Mouse (Mus musculus): ENCODE results near the gene Jade2. TPM values are rescaled to one million over a fixed set of nuclear protein-coding genes. Genes with fewer than 3 reads are reported as not detected.

Jade2 gene
- polyA plus RNA-seq, 1 experiment from 2014 or later = 0.31 TPM

GRCm38 (mm10) chr11:51824867-51825424, 32.5 kb downstream of the Jade2 start:
- Histone ChIP-seq H3K4me3 (replicated peaks) (no peak overlapping the region), H3K9me3 (no peaks in the 10 kb centered on the region), H3K27me3 (no peaks in the 10 kb centered on the region), H3K27ac (no peak overlapping the region), H3K9ac (replicated peaks) (no peak overlapping the region), H3K4me1 (replicated peaks) (peaks cover 14% of the 10 kb centered on the region), H3K4me2 (replicated peaks) (no peak overlapping the region), H3K36me3 (no peaks in the 10 kb centered on the region)
- ATAC-seq = no peak
- WGBS = 92% methylated on average over 19 of the region's 19 CpGs

GRCm38 (mm10) chr11:51823963-51824753, 33.3 kb downstream of the Jade2 start:
- no peak overlapping the region for H3K4me2 ChIP-seq (replicated peaks)
- no peak overlapping the region for H3K27ac ChIP-seq
- H3K4me3 ChIP-seq (replicated peaks) = no peak overlapping the region
- 87% methylated on average over 3 of the region's 3 CpGs for WGBS
- H3K27me3 ChIP-seq = no peaks in the 10 kb centered on the region
- peak; percentile 40; the same call in 1 of the 2 replicates for ATAC-seq
- H3K9ac ChIP-seq (replicated peaks) = no peak overlapping the region
- no peaks in the 10 kb centered on the region for H3K9me3 ChIP-seq
- H3K4me1 ChIP-seq (replicated peaks) = peaks cover 14% of the 10 kb centered on the region
- no peaks in the 10 kb centered on the region for H3K36me3 ChIP-seq

GRCm38 (mm10) chr11:51823271-51823670, 34.2 kb downstream of the Jade2 start:
- Histone ChIP-seq H3K4me2 (replicated peaks) (no peak overlapping the region), H3K4me1 (replicated peaks) (peaks cover 14% of the 10 kb centered on the region), H3K36me3 (no peaks in the 10 kb centered on the region), H3K9ac (replicated peaks) (no peak overlapping the region), H3K27ac (no peak overlapping the region), H3K4me3 (replicated peaks) (no peak overlapping the region), H3K27me3 (no peaks in the 10 kb centered on the region), H3K9me3 (no peaks in the 10 kb centered on the region)
- ATAC-seq = no peak
- 30% methylated on average over 11 of the region's 11 CpGs for WGBS

GRCm38 (mm10) chr11:51822736-51823135, 34.7 kb downstream of the Jade2 start:
- Histone ChIP-seq H3K4me1 (replicated peaks) (peaks cover 14% of the 10 kb centered on the region), H3K36me3 (no peaks in the 10 kb centered on the region), H3K9me3 (no peaks in the 10 kb centered on the region), H3K27me3 (no peaks in the 10 kb centered on the region), H3K4me3 (replicated peaks) (no peak overlapping the region), H3K27ac (no peak overlapping the region), H3K4me2 (replicated peaks) (no peak overlapping the region), H3K9ac (replicated peaks) (no peak overlapping the region)
- WGBS = 33% methylated on average over 4 of the region's 4 CpGs
- ATAC-seq = no peak

- WGBS = 39% methylated on average over 11 of the region's 11 CpGs
- H3K27ac ChIP-seq = no peak overlapping the region
- ATAC-seq = no peak
Observed at GRCm38 (mm10) chr11:51820861-51821260, 36.6 kb downstream of the Jade2 start.

GRCm38 (mm10) chr11:51819964-51820363, 37.5 kb downstream of the Jade2 start:
- Histone ChIP-seq H3K27me3 (no peaks in the 10 kb centered on the region), H3K4me1 (replicated peaks) (peaks cover 14% of the 10 kb centered on the region), H3K36me3 (no peaks in the 10 kb centered on the region), H3K27ac (no peak overlapping the region), H3K4me2 (replicated peaks) (no peak overlapping the region), H3K9me3 (no peaks in the 10 kb centered on the region), H3K4me3 (replicated peaks) (no peak overlapping the region), H3K9ac (replicated peaks) (no peak overlapping the region)
- 76% methylated on average over 3 of the region's 3 CpGs for WGBS
- no peak for ATAC-seq

More at GRCm38 (mm10) chr11:51820861-51821260, 36.6 kb downstream of the Jade2 start:
- H3K27me3 ChIP-seq = no peaks in the 10 kb centered on the region
- no peaks in the 10 kb centered on the region for H3K9me3 ChIP-seq
- no peak overlapping the region for H3K4me2 ChIP-seq (replicated peaks)
- no peak overlapping the region for H3K4me3 ChIP-seq (replicated peaks)
- no peaks in the 10 kb centered on the region for H3K36me3 ChIP-seq
- peaks cover 14% of the 10 kb centered on the region for H3K4me1 ChIP-seq (replicated peaks)
- H3K9ac ChIP-seq (replicated peaks) = no peak overlapping the region

- H3K4me1 ChIP-seq (replicated peaks) = peaks cover 14% of the 10 kb centered on the region
- no peaks in the 10 kb centered on the region for H3K9me3 ChIP-seq
- 81% methylated on average over 4 of the region's 4 CpGs for WGBS
- H3K27ac ChIP-seq = no peak overlapping the region
- H3K27me3 ChIP-seq = no peaks in the 10 kb centered on the region
- H3K4me3 ChIP-seq (replicated peaks) = no peak overlapping the region
- H3K36me3 ChIP-seq = no peaks in the 10 kb centered on the region
- H3K9ac ChIP-seq (replicated peaks) = no peak overlapping the region
- ATAC-seq = no peak
- H3K4me2 ChIP-seq (replicated peaks) = no peak overlapping the region
Observed at GRCm38 (mm10) chr11:51818837-51819236, 38.6 kb downstream of the Jade2 start.

- no peaks in the 10 kb centered on the region for H3K9me3 ChIP-seq
- no peaks in the 10 kb centered on the region for H3K27me3 ChIP-seq
- 41% methylated on average over 6 of the region's 6 CpGs for WGBS
- H3K27ac ChIP-seq = no peak overlapping the region
- peaks cover 6% of the 10 kb centered on the region for H3K4me1 ChIP-seq (replicated peaks)
- no peaks in the 10 kb centered on the region for H3K36me3 ChIP-seq
- no peak overlapping the region for H3K4me3 ChIP-seq (replicated peaks)
- ATAC-seq = peak; percentile 35; the same call in 1 of the 2 replicates
- no peak overlapping the region for H3K4me2 ChIP-seq (replicated peaks)
- no peak overlapping the region for H3K9ac ChIP-seq (replicated peaks)
Observed at GRCm38 (mm10) chr11:51817756-51818155, 39.7 kb downstream of the Jade2 start.

GRCm38 (mm10) chr11:51812022-51812546, 45.4 kb downstream of the Jade2 start:
- no peak overlapping the region for H3K27ac ChIP-seq
- ATAC-seq = no peak

GRCm38 (mm10) chr11:51811230-51811629, 46.2 kb downstream of the Jade2 start:
- no peak for ATAC-seq
- 85% methylated on average over 4 of the region's 4 CpGs for WGBS
- no peak overlapping the region for H3K27ac ChIP-seq
- H3K9ac ChIP-seq (replicated peaks) = no peak overlapping the region
- no peaks in the 10 kb centered on the region for H3K36me3 ChIP-seq
- no peak overlapping the region for H3K4me3 ChIP-seq (replicated peaks)
- H3K27me3 ChIP-seq = no peaks in the 10 kb centered on the region
- H3K4me2 ChIP-seq (replicated peaks) = no peak overlapping the region
- no peaks in the 10 kb centered on the region for H3K9me3 ChIP-seq
- no peaks in the 10 kb centered on the region for H3K4me1 ChIP-seq (replicated peaks)

More at GRCm38 (mm10) chr11:51812022-51812546, 45.4 kb downstream of the Jade2 start:
- no peaks in the 10 kb centered on the region for H3K36me3 ChIP-seq
- no peaks in the 10 kb centered on the region for H3K4me1 ChIP-seq (replicated peaks)
- H3K4me2 ChIP-seq (replicated peaks) = no peak overlapping the region
- no peaks in the 10 kb centered on the region for H3K27me3 ChIP-seq
- no peaks in the 10 kb centered on the region for H3K9me3 ChIP-seq
- H3K9ac ChIP-seq (replicated peaks) = no peak overlapping the region
- no peak overlapping the region for H3K4me3 ChIP-seq (replicated peaks)
- WGBS = 93% methylated on average over 8 of the region's 8 CpGs

GRCm38 (mm10) chr11:51809632-51810224, 47.7 kb downstream of the Jade2 start:
- Histone ChIP-seq H3K27ac (no peak overlapping the region), H3K9me3 (no peaks in the 10 kb centered on the region), H3K36me3 (no peaks in the 10 kb centered on the region), H3K4me3 (replicated peaks) (no peak overlapping the region), H3K27me3 (no peaks in the 10 kb centered on the region), H3K9ac (replicated peaks) (no peak overlapping the region), H3K4me1 (replicated peaks) (peaks cover 5% of the 10 kb centered on the region), H3K4me2 (replicated peaks) (no peak overlapping the region)
- no peak for ATAC-seq
- 62% methylated on average over 6 of the region's 6 CpGs for WGBS

All from midbrain, embryonic 13.5 days (tissue).